Mouse (Mus musculus) thymus, postnatal 10 days (tissue): ENCODE results near the gene Aldh3b2.

Experiments used
- DNase-seq, 2 experiments: peaks; one replicate each; pipeline ENCODE4 v3.0.0; 2021; ENCODE audit warnings: low spot score in 2 of 2

Aldh3b2 gene

GRCm38 (mm10) chr19:3988066-3988465, 15.9 kb downstream of the Aldh3b2 start:
- DNase-seq, result no peak

GRCm38 (mm10) chr19:3988750-3989149, 16.6 kb downstream of the Aldh3b2 start:
- no peak for DNase-seq

- DNase-seq, result no peak
Observed at GRCm38 (mm10) chr19:3990804-3991203, 18.7 kb downstream of the Aldh3b2 start.

- DNase-seq, result no peak
Observed at GRCm38 (mm10) chr19:3991562-3991961, 19.4 kb downstream of the Aldh3b2 start.

- DNase-seq, result no peak
Observed at GRCm38 (mm10) chr19:3991966-3992365, 19.8 kb downstream of the Aldh3b2 start.

GRCm38 (mm10) chr19:3992416-3992815, 20.3 kb downstream of the Aldh3b2 start, which contains the start of gene Tbx10:
Gene Tbx10, plus strand, starts transcription at chr19:3992752.
- no peak for DNase-seq

GRCm38 (mm10) chr19:3994932-3995331, 22.8 kb downstream of the Aldh3b2 start:
- no peak for DNase-seq

GRCm38 (mm10) chr19:3995505-3995904, 23.4 kb downstream of the Aldh3b2 start:
- DNase-seq, result no peak

- no peak for DNase-seq
Observed at GRCm38 (mm10) chr19:3996106-3996505, 24.0 kb downstream of the Aldh3b2 start.

- DNase-seq, result no peak
Observed at GRCm38 (mm10) chr19:3996747-3997146, 24.6 kb downstream of the Aldh3b2 start.

GRCm38 (mm10) chr19:3997231-3997630, 25.1 kb downstream of the Aldh3b2 start:
- DNase-seq, result no peak

GRCm38 (mm10) chr19:3998335-3998734, 26.2 kb downstream of the Aldh3b2 start:
- DNase-seq, result no peak

GRCm38 (mm10) chr19:3999121-3999730, 27.1 kb downstream of the Aldh3b2 start:
- no peak for DNase-seq

- peak; percentile 92 to 96 for DNase-seq
Observed at GRCm38 (mm10) chr19:4000119-4000900, 28.2 kb downstream of the Aldh3b2 start, which contains the start of the genes Nudt8 and Gm49405. Gene Nudt8, plus strand, starts transcription at chr19:4000580. Gene Gm49405, plus strand, starts transcription at chr19:4000626.

GRCm38 (mm10) chr19:4000949-4001525, 28.9 kb downstream of the Aldh3b2 start:
- no peak for DNase-seq

GRCm38 (mm10) chr19:4001752-4002151, 29.6 kb downstream of the Aldh3b2 start:
- no peak for DNase-seq

GRCm38 (mm10) chr19:4003112-4003511, 31.0 kb downstream of the Aldh3b2 start, which contains the start of gene Doc2g:
Gene Doc2g, plus strand, starts transcription at chr19:4003313.
- no peak for DNase-seq

- no peak for DNase-seq
Observed at GRCm38 (mm10) chr19:4003641-4004040, 31.5 kb downstream of the Aldh3b2 start.

- no peak for DNase-seq
Observed at GRCm38 (mm10) chr19:4004331-4004730, 32.2 kb downstream of the Aldh3b2 start.

GRCm38 (mm10) chr19:4005091-4005490, 33.0 kb downstream of the Aldh3b2 start:
- DNase-seq, result no peak

- no peak for DNase-seq
Observed at GRCm38 (mm10) chr19:4005971-4006370, 33.8 kb downstream of the Aldh3b2 start.

- no peak for DNase-seq
Observed at GRCm38 (mm10) chr19:4011086-4011485, 39.0 kb downstream of the Aldh3b2 start.
